Mouse (Mus musculus) embryonic fibroblast, embryonic 13.5 days (primary cell): Measurements from ENCODE around the gene Olfr193. TPM values are rescaled to one million over a fixed set of nuclear protein-coding genes. Genes with fewer than 3 reads are reported as not detected.
"Not testable (repeated sequence)": the region's sequence is repeated elsewhere in the genome, so short reads cannot be mapped to it uniquely, and the experiment has no call there.

Experiments
- H3K27ac ChIP-seq: 2 replicates; pipeline ENCODE4 v1.5.1; 2012; ENCODE audit warnings: low read length, control low read depth, inconsistent platforms; ENCODE audit not compliant: insufficient read depth
- H3K4me1 ChIP-seq: 2 replicates; pipeline ENCODE4 v1.6.1; 2011; ENCODE audit warnings: low read length; ENCODE audit not compliant: control insufficient read depth, insufficient read depth
- H3K4me3 ChIP-seq: 2 replicates; pipeline ENCODE4 v1.5.1; 2011; ENCODE audit warnings: mild to moderate bottlenecking, control low read depth, low read length; ENCODE audit not compliant: insufficient read depth
- CTCF ChIP-seq: IDR thresholded peaks from 2 replicates; pipeline ENCODE4 v1.5.1; 2011; ENCODE audit warnings: mild to moderate bottlenecking, control low read depth, low read length, moderate library complexity, borderline replicate concordance; ENCODE audit not compliant: insufficient read depth
- POLR2A ChIP-seq: IDR thresholded peaks from 2 replicates; pipeline ENCODE4 v1.6.1; 2011; ENCODE audit warnings: low read depth, mild to moderate bottlenecking, control low read depth, low read length, moderate library complexity
- polyA plus RNA-seq: library from polyadenylated mRNA; stranded (reverse); fragments of >200 nt; gene quantifications from 2 replicates; pipeline ENCODE4 v1.2.4, GENCODE M21; 2011; ENCODE audit warnings: low read depth; ENCODE audit not compliant: missing spikeins, insufficient read length

Olfr193 gene
- polyA plus RNA-seq, 1 experiment, result not detected

DNA sequence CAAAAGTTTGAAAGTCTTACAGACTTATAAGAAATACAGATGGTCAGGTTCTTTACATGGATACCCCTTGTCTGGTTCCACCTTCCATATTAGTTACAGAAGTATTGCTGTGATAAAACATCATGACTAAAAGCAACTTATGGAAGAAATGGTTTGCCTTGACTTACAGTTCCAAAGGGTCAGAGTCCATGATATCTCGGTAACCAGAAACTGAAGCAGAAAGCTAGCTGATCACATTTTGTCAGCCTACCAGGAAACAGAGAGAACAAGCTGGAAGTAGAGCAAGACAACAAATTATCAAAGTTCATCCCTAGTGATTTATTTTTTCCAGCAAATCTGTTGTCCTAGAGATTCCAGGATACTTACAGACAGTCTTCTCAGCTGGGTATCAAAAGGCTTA lies 38.2 kb downstream of the Olfr193 start:
- Histone ChIP-seq H3K27ac (no peak overlapping the region), H3K4me1 (no peaks in the 10 kb centered on the region), H3K4me3 (no peak overlapping the region)
- no peak for TF ChIP-seq POLR2A

DNA sequence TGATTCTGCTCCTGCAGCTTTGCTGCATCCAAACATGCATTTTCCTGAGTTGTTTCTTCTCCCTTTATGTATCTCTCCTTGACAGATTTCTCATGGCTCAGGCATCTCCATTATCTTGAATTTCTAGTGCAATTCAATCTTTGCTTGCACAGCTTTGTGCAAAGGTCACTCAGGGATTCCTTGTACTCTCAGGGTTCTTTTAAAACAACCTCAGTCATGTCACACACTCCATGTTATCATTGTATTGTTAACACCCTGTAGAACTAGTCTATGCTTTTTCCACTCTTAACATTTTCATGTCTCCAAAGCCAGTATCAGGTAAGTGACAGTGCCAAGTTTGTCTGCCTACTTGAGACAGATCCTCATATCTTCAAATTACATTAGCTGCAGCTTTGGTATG lies 39.9 kb downstream of the Olfr193 start:
- H3K4me1 ChIP-seq, result no peaks in the 10 kb centered on the region
- TF ChIP-seq POLR2A (no peak), CTCF (no peak)
- no peak overlapping the region for H3K27ac ChIP-seq
- H3K4me3 ChIP-seq, result no peak overlapping the region

DNA sequence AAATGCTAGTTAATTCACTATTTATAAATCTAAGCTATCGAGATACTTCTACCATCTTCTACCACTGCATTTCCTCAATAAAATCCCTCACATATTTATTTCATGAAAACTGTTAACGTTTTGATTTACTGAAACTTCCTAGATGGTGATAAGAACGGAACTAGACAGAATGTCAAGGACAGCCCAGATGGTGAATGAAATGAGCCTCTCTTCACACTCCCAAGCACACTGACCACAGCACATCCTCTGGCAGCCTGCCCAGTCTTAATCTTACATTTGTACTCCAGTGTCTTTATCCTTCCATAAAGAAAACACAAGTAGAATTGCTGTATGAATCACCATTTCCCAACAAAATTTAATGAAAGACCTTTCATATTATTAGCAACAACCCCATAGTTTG lies 49.3 kb downstream of the Olfr193 start:
- H3K4me3 ChIP-seq, H3K4me1 ChIP-seq, H3K27ac ChIP-seq: not testable (repeated sequence)

Other genes with a start within 250 kb of the Olfr193 start
- not detected in 2 replicates for gene Olfr177, start 237.1 kb downstream of the Olfr193 start, polyA plus RNA-seq
- gene Olfr178, start 219.8 kb downstream of the Olfr193 start, polyA plus RNA-seq, result not detected in 2 replicates
- gene Olfr181, start 183.1 kb downstream of the Olfr193 start, polyA plus RNA-seq, result not detected in 2 replicates
- gene Olfr180, start 182.5 kb downstream of the Olfr193 start, polyA plus RNA-seq, result not detected in 2 replicates
- not detected in 2 replicates for gene Olfr183, start 116.5 kb downstream of the Olfr193 start, polyA plus RNA-seq
- gene Olfr186, start 81.6 kb downstream of the Olfr193 start, polyA plus RNA-seq, result not detected in 2 replicates
- gene Olfr187, start 72.1 kb downstream of the Olfr193 start, polyA plus RNA-seq, result not detected in 2 replicates
- gene Olfr190, start 33.9 kb downstream of the Olfr193 start, polyA plus RNA-seq, result not detected in 2 replicates
- gene Olfr191, start 22.1 kb downstream of the Olfr193 start, polyA plus RNA-seq, result not detected in 2 replicates
- not detected in 2 replicates for gene Olfr194, start 9.2 kb upstream of the Olfr193 start, polyA plus RNA-seq
- not detected in 2 replicates for gene Olfr195, start 35.2 kb upstream of the Olfr193 start, polyA plus RNA-seq
- not detected in 2 replicates for gene Olfr196, start 58.6 kb upstream of the Olfr193 start, polyA plus RNA-seq
- not detected in 2 replicates for gene Olfr198, start 91.7 kb upstream of the Olfr193 start, polyA plus RNA-seq
- gene Olfr199, start 107.9 kb upstream of the Olfr193 start, polyA plus RNA-seq, result not detected in 2 replicates
- not detected in 2 replicates for gene Olfr201, start 160.8 kb upstream of the Olfr193 start, polyA plus RNA-seq
- not detected in 2 replicates for gene Olfr202, start 174.9 kb upstream of the Olfr193 start, polyA plus RNA-seq
- gene Olfr203, start 187.0 kb upstream of the Olfr193 start, polyA plus RNA-seq, result not detected in 2 replicates
- not detected in 2 replicates for gene Olfr204, start 206.4 kb upstream of the Olfr193 start, polyA plus RNA-seq
- gene Olfr205, start 219.3 kb upstream of the Olfr193 start, polyA plus RNA-seq, result not detected in 2 replicates
- not detected in 2 replicates for gene Olfr206, start 237.4 kb upstream of the Olfr193 start, polyA plus RNA-seq